Mouse (Mus musculus): Measurements from ENCODE around the gene Cntrl. TPM values are rescaled to one million over a fixed set of nuclear protein-coding genes. Genes with fewer than 3 reads are reported as not detected.
A peak's percentile ranks its signal among the peaks of the same experiment; 100 is the strongest.

The Cntrl gene
- polyA plus RNA-seq (2016; fragmentation: Nextera tagmentation; extraction: Ambion mirVana): 21.3 and 22.7 TPM in 2 replicates

GRCm38 (mm10) chr2:35109141-35109923, at the start of gene Cntrl:
Gene Cntrl, plus strand, starts transcription at chr2:35109492.
- WGBS: under 1% methylated on average over 61 of the region's 62 CpGs
- peak; percentile 97 for ATAC-seq (ENCODE audit: low FRiP score)
- Histone ChIP-seq H3K9ac (peak within 1 kb of the TSS; percentile 78), H3K36me3 (no peaks in the 10 kb centered on the region; the same call in 1 of the 2 replicates), H3K4me2 (replicated peaks) (peak within 1 kb of the TSS; percentile 59), H3K9me3 (replicated peaks) (no peaks in the 10 kb centered on the region), H3K4me1 (peaks cover 4% of the 10 kb centered on the region; the same call in 1 of the 2 replicates), H3K27me3 (no peaks in the 10 kb centered on the region), H3K4me3 (peak within 1 kb of the TSS; percentile 67), H3K27ac (peak within 1 kb of the TSS; percentile 87)

- Histone ChIP-seq H3K36me3 (no peaks in the 10 kb centered on the region), H3K27me3 (no peaks in the 10 kb centered on the region), H3K4me3 (no peak overlapping the region), H3K27ac (no peak overlapping the region), H3K4me2 (replicated peaks) (no peak overlapping the region), H3K9me3 (replicated peaks) (no peaks in the 10 kb centered on the region), H3K9ac (no peak overlapping the region), H3K4me1 (no peaks in the 10 kb centered on the region)
- 91% methylated on average over 5 of the region's 5 CpGs for WGBS
- no peak for ATAC-seq (ENCODE audit: low FRiP score)
Observed at GRCm38 (mm10) chr2:35060256-35060655, 49.0 kb upstream of the Cntrl start.

GRCm38 (mm10) chr2:35060897-35061296, 48.4 kb upstream of the Cntrl start:
- 83% methylated on average over 6 of the region's 6 CpGs for WGBS
- H3K9me3 ChIP-seq (replicated peaks): no peaks in the 10 kb centered on the region
- H3K27me3 ChIP-seq: no peaks in the 10 kb centered on the region
- H3K4me2 ChIP-seq (replicated peaks): no peak overlapping the region
- no peaks in the 10 kb centered on the region for H3K36me3 ChIP-seq
- ATAC-seq (ENCODE audit: low FRiP score): no peak
- no peak overlapping the region for H3K27ac ChIP-seq
- H3K9ac ChIP-seq: no peak overlapping the region
- no peak overlapping the region for H3K4me3 ChIP-seq
- H3K4me1 ChIP-seq: no peaks in the 10 kb centered on the region

- H3K4me3 ChIP-seq: no peak within 1 kb of the TSS
- H3K27ac ChIP-seq: no peak within 1 kb of the TSS
- H3K9me3 ChIP-seq (replicated peaks): no peaks in the 10 kb centered on the region
- no peak within 1 kb of the TSS for H3K4me2 ChIP-seq (replicated peaks)
- H3K27me3 ChIP-seq: no peaks in the 10 kb centered on the region
- H3K9ac ChIP-seq: no peak within 1 kb of the TSS
- no peak for ATAC-seq (ENCODE audit: low FRiP score)
- no peaks in the 10 kb centered on the region for H3K36me3 ChIP-seq
- H3K4me1 ChIP-seq: no peaks in the 10 kb centered on the region
- WGBS: 90% methylated on average over 5 of the region's 5 CpGs
Observed at GRCm38 (mm10) chr2:35061338-35061737, 48.0 kb upstream of the Cntrl start, which contains the start of gene Hc. Gene Hc, minus strand, starts transcription at chr2:35061438.

- no peak overlapping the region for H3K9ac ChIP-seq
- H3K36me3 ChIP-seq: no peaks in the 10 kb centered on the region
- no peak overlapping the region for H3K4me2 ChIP-seq (replicated peaks)
- no peaks in the 10 kb centered on the region for H3K27me3 ChIP-seq
- H3K4me3 ChIP-seq: no peak overlapping the region
- H3K27ac ChIP-seq: no peak overlapping the region
- no peaks in the 10 kb centered on the region for H3K9me3 ChIP-seq (replicated peaks)
- 90% methylated on average over 6 of the region's 6 CpGs for WGBS
- H3K4me1 ChIP-seq: no peaks in the 10 kb centered on the region
- ATAC-seq (ENCODE audit: low FRiP score): no peak
Observed at GRCm38 (mm10) chr2:35063333-35064030, 45.8 kb upstream of the Cntrl start.

- Histone ChIP-seq H3K4me2 (replicated peaks) (no peak overlapping the region), H3K27ac (no peak overlapping the region), H3K9me3 (replicated peaks) (no peaks in the 10 kb centered on the region), H3K36me3 (no peaks in the 10 kb centered on the region), H3K9ac (no peak overlapping the region), H3K4me3 (no peak overlapping the region), H3K4me1 (no peaks in the 10 kb centered on the region), H3K27me3 (no peaks in the 10 kb centered on the region)
- WGBS: 90% methylated on average over 13 of the region's 13 CpGs
- no peak for ATAC-seq (ENCODE audit: low FRiP score)
Observed at GRCm38 (mm10) chr2:35066525-35067082, 42.7 kb upstream of the Cntrl start.

- H3K27me3 ChIP-seq: no peaks in the 10 kb centered on the region
- no peaks in the 10 kb centered on the region for H3K4me1 ChIP-seq
- no peak overlapping the region for H3K27ac ChIP-seq
- H3K9ac ChIP-seq: no peak overlapping the region
- no peaks in the 10 kb centered on the region for H3K9me3 ChIP-seq (replicated peaks)
- no peak for ATAC-seq (ENCODE audit: low FRiP score)
- WGBS: 89% methylated on average over 11 of the region's 11 CpGs
- H3K4me3 ChIP-seq: no peak overlapping the region
- no peak overlapping the region for H3K4me2 ChIP-seq (replicated peaks)
- no peaks in the 10 kb centered on the region for H3K36me3 ChIP-seq
Observed at GRCm38 (mm10) chr2:35067117-35067516, 42.2 kb upstream of the Cntrl start.

GRCm38 (mm10) chr2:35069124-35069523, 40.2 kb upstream of the Cntrl start:
- Histone ChIP-seq H3K4me3 (no peak overlapping the region), H3K9ac (no peak overlapping the region), H3K9me3 (replicated peaks) (no peaks in the 10 kb centered on the region), H3K27ac (no peak overlapping the region), H3K4me2 (replicated peaks) (no peak overlapping the region), H3K36me3 (no peaks in the 10 kb centered on the region), H3K27me3 (no peaks in the 10 kb centered on the region), H3K4me1 (no peaks in the 10 kb centered on the region)
- 95% methylated on average over 1 of the region's 1 CpGs for WGBS
- no peak for ATAC-seq (ENCODE audit: low FRiP score)

GRCm38 (mm10) chr2:35070275-35070674, 39.0 kb upstream of the Cntrl start:
- no peaks in the 10 kb centered on the region for H3K4me1 ChIP-seq
- H3K9me3 ChIP-seq (replicated peaks): no peaks in the 10 kb centered on the region
- H3K9ac ChIP-seq: no peak overlapping the region
- no peak for ATAC-seq (ENCODE audit: low FRiP score)
- H3K27me3 ChIP-seq: no peaks in the 10 kb centered on the region
- 81% methylated on average over 4 of the region's 4 CpGs for WGBS
- no peak overlapping the region for H3K27ac ChIP-seq
- H3K4me3 ChIP-seq: no peak overlapping the region
- no peak overlapping the region for H3K4me2 ChIP-seq (replicated peaks)
- no peaks in the 10 kb centered on the region for H3K36me3 ChIP-seq

- H3K4me3 ChIP-seq: no peak overlapping the region
- WGBS: 73% methylated on average over 2 of the region's 2 CpGs
- H3K27ac ChIP-seq: no peak overlapping the region
- no peak overlapping the region for H3K4me2 ChIP-seq (replicated peaks)
- no peaks in the 10 kb centered on the region for H3K36me3 ChIP-seq
- H3K4me1 ChIP-seq: no peaks in the 10 kb centered on the region
- H3K9ac ChIP-seq: no peak overlapping the region
- H3K27me3 ChIP-seq: no peaks in the 10 kb centered on the region
- ATAC-seq (ENCODE audit: low FRiP score): no peak
- no peaks in the 10 kb centered on the region for H3K9me3 ChIP-seq (replicated peaks)
Observed at GRCm38 (mm10) chr2:35072547-35072946, 36.7 kb upstream of the Cntrl start.

- no peak overlapping the region for H3K9ac ChIP-seq
- no peaks in the 10 kb centered on the region for H3K36me3 ChIP-seq
- no peak overlapping the region for H3K4me2 ChIP-seq (replicated peaks)
- no peaks in the 10 kb centered on the region for H3K27me3 ChIP-seq
- H3K27ac ChIP-seq: no peak overlapping the region
- WGBS: 92% methylated on average over 3 of the region's 3 CpGs
- no peaks in the 10 kb centered on the region for H3K4me1 ChIP-seq
- no peaks in the 10 kb centered on the region for H3K9me3 ChIP-seq (replicated peaks)
- ATAC-seq (ENCODE audit: low FRiP score): no peak
- H3K4me3 ChIP-seq: no peak overlapping the region
Observed at GRCm38 (mm10) chr2:35074328-35074727, 35.0 kb upstream of the Cntrl start.

- no peak overlapping the region for H3K4me3 ChIP-seq
- 58% methylated on average over 6 of the region's 6 CpGs for WGBS
- H3K9ac ChIP-seq: no peak overlapping the region
- H3K27ac ChIP-seq: no peak overlapping the region
- H3K27me3 ChIP-seq: no peaks in the 10 kb centered on the region
- ATAC-seq (ENCODE audit: low FRiP score): no peak
- no peaks in the 10 kb centered on the region for H3K4me1 ChIP-seq
- no peaks in the 10 kb centered on the region for H3K9me3 ChIP-seq (replicated peaks)
- no peak overlapping the region for H3K4me2 ChIP-seq (replicated peaks)
- H3K36me3 ChIP-seq: no peaks in the 10 kb centered on the region
Observed at GRCm38 (mm10) chr2:35079166-35079565, 30.1 kb upstream of the Cntrl start.
